Mouse (Mus musculus) CH12.LX (cell line): ENCODE measurements around the gene Fhit.

Experiments used
- EP300 ChIP-seq: IDR thresholded peaks from 2 replicates; pipeline ENCODE4 v1.6.1; 2011; ENCODE audit warnings: low read length, improper control_type of control experiment
- MAZ ChIP-seq: IDR thresholded peaks from 2 replicates; pipeline ENCODE4 v1.6.1; 2012; ENCODE audit warnings: low read depth, mild to moderate bottlenecking, inconsistent platforms, low read length, improper control_type of control experiment, moderate library complexity
- POLR2A ChIP-seq: IDR thresholded peaks from 2 replicates; pipeline ENCODE4 v1.6.1; 2011; ENCODE audit warnings: low read depth, mild to moderate bottlenecking, improper control_type of control experiment, low read length
- SIN3A ChIP-seq: IDR thresholded peaks from 2 replicates; pipeline ENCODE4 v1.6.1; 2012; ENCODE audit warnings: low read length, improper control_type of control experiment, inconsistent platforms
- TCF12 ChIP-seq: IDR thresholded peaks from 2 replicates; pipeline ENCODE4 v1.6.1; 2014; ENCODE audit warnings: low read depth, mild to moderate bottlenecking, inconsistent platforms, low read length, improper control_type of control experiment
- USF1 ChIP-seq: IDR thresholded peaks from 2 replicates; pipeline ENCODE4 v1.6.1; 2014; ENCODE audit warnings: low read depth, mild to moderate bottlenecking, inconsistent platforms, low read length, improper control_type of control experiment

DNA sequence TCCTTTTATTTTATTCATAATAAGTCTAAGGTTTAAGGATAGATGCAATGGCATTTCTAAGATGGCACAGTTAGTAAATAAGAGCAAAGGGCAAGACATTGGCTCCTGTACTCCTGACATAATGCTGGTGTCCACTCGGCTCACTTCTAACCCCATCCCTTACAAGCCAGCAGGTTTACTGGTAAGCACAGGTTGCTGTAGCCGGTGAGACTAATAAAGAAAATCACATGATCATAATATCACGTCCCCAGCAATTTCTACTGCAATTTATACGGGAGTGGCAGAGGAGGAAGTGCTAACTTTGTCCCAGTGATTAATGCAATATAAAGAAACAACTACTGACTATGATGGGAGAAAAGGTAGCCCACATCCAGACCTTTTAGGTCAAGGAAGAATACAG lies 956.5 kb downstream of the Fhit start:
- TF ChIP-seq SIN3A (no peak), MAZ (no peak), USF1 (no peak), POLR2A (no peak), TCF12 (no peak), EP300 (no peak)
